Mouse (Mus musculus): ENCODE data around the gene Rps12.

The Rps12 gene

DNA sequence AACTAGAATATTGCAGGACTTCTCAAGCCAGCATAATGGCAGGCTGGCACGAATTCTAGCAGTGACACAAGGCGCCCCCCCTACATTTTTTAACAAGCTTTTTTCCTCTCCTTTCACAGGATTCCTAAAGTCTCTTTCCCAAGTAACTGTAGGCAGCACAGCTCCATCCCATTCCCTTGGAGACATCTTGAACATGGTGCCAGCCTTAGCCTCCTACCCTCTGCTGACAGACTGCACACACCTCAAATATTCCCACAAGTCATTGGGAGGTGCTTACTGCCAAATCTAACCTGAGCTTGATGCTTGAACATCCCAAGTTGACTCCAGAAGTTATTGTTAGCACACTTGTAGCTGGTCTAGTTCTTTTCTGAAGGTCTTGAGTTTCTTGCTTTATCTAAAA, 3.0 kb downstream of the Rps12 start:
- DNase-seq = no peak

DNA sequence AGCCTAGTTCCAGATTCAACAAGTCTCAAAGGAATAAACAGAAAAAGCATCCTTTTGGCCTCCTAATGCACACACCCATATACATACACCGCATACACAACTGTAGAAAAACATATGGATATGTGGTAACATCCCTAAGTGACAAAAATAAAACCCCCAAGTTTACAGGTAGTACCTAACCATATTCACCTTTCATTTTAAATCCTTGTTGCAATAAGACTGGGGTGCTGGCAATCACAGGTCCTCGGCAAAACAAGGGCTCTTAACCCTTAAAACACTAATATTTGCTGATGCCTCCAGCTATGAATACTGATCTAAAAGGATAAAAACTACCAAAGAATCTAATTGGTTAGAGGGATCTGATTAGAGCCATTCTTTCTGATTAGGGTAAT, 3.6 kb downstream of the Rps12 start:
- DNase-seq = no peak

DNA sequence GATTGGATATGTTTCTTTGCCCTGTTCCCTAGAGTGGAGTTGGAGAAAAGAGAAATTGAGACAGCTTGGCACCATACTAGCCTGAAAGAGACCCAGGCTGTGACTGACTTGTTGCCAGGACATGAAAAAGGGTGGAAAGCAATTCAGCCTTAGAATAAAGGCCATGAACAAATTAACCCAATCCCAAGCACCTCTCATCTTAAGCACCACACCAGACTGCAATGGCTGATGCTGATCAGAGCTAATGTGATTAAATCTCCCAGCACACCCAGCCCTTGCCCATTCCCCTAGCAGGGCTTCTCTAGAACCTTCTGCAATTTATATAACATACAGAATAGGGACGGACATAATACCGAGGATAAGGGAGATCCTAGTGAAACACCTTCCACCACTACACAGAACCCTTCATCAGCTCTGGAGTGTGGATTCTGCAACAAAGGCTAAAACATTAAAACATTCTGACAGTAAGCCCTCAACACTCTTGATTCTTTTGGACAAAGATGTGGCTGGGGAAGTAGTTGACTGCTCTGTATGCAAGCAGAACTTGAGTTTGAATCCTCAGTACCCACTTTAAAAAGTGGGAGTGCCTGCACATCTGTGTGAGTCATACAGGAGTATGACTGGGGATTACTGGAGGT, 4.1 kb downstream of the Rps12 start:
- DNase-seq = no peak

DNA sequence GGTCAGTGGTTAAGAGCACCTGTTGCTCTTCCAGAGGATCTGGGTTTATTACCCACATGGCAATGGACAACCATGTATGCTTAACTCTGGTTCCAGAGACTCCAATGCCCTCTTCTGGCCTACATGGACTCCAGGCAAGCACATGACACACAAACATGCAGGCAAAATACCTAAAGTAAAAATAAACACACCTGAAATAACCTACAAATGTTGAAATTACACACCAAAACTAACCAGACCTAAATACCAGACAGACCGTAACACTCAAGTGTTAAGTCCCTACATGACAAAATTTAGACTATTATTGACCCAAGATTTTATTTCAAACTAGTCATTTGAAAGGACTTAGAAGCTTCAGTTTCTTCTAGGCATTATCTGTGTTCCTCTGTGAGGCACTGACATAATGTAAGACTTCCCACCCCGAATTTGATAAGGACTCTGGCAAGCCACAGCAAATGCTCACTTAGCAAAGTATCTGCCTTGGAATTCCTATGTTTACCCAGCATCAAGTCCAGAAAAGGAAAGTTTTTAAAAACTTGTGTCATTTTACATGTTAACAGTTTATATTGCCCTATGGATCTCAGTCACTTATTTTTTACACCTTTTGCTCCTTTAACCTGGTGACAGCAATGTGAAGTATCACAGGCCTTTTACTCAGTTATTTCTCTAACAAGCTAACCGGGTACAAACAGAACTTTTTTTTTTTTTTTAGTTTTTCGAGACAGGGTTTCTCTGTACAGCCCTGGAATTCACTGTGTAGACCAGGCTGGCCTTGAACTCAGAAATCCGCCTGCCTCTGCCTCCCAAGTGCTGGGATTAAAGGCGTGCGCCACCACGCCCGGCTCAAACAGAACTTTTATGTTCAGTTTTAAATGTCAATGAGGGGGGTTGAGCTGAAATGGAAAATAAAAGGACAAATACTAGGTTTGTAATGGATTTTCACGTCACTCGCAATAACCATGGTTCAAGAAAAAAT, 5.0 kb downstream of the Rps12 start:
- no peak for DNase-seq

DNA sequence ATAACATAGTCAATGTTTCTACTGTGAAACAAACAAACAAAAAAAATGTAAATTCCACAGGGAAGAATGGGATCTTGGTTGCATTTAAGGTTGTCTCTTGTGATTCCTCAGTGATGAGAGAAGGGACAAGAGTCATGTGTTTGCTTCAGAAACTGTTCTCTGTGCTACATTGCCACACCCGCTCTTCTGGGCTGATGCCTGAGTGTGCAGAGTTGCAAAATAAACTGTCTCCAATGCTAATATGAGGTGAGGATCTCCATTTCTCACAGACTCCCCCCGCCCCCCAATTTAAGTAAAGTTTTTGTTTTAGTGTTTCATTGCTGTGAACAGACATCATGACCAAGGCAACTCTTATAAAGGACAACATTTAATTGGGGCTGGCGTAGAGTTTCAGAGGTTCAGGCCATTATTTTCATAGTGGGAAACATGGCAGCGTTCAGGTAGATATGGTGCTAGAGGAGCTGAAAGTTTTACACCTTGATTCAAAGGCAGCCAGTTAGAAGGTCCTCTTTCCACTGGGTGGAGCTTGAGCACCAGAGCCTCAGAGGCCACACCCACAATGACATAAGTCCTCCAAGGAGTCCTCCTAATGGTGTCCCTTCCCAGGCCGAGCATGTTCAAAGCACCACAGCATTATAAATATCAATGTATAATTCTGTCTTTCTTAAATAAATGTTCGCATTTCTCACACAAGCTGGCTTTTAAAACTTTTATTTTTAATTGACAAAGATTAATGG, 6.4 kb downstream of the Rps12 start:
- no peak for DNase-seq

DNA sequence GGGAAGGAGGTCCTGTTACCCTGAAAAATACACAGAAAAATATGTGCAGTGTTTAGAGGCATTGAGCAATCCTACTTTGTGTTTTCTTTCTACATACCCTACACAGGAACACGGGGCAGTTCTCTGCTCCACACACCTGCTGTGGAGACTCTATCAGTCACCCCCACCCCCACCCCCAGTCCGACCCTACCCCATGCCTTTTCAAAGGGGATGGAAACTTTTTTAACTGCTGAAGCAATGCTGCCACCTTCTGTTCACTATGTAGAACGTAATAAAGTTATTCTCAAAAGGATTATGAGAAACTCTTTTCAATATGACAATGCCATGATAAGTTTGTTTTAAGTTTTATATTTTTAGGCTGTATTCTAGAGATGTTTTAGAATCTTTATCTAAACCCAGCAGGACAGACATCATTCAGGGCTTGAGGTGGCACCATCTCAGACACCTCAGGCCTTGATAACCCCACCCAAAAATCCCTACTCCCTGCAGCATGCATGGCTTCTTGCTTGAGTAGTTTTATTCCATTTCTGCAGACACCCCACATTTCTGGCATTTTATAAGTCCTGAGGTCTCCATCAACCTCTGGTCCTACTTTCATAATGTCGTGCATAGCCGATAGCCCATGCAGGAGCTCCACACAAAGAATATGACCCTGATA, 9.7 kb downstream of the Rps12 start:
- no peak for DNase-seq

DNA sequence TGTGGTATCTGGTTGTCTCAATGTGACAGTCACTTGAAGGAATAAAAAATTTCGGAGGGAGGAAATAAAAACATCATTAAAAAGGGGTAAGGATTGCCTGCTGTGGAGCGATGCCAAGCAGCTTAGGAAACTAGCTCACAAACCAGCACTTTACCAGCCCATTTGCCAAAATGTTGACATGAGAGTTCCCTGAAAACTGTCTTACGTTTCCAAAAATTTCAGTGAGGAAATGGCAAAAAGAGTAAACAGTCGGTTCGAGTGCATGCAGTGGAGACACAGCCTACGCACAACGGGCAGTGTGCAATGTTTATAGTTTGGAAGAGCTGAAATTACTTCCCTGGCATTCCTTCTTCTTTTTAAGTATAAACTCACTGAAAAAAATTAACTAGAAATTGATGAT, 32.9 kb downstream of the Rps12 start:
- DNase-seq = no peak
